Mouse (Mus musculus): ENCODE measurements at regions not wholly inside any gene's neighbourhood (a gene's known extent, or its start where the extent isn't known, plus 50 kb on each side); places are given as distances from the start of the nearest gene placed in this dataset.

- 84% methylated on average over 2 of the region's 2 CpGs for WGBS
- Histone ChIP-seq H3K9ac (replicated peaks; ENCODE audit: low read depth, low read length) (no peak overlapping the region), H3K36me3 (ENCODE audit: control insufficient read depth, insufficient read depth) (no peaks in the 10 kb centered on the region), H3K27ac (ENCODE audit: low read length) (no peak overlapping the region), H3K27me3 (replicated peaks; ENCODE audit: control insufficient read depth, insufficient read depth, low read length) (no peaks in the 10 kb centered on the region), H3K9me3 (ENCODE audit: control insufficient read depth, low read length) (no peaks in the 10 kb centered on the region), H3K4me2 (ENCODE audit: low read length) (no peak overlapping the region), H3K4me3 (replicated peaks; ENCODE audit: low read length) (no peak overlapping the region), H3K4me1 (replicated peaks; ENCODE audit: control insufficient read depth, insufficient read depth, low read length) (peaks cover 5% of the 10 kb centered on the region; the same call in 1 of the 2 replicates)
- no peak for ATAC-seq
These were observed 168.8 kb downstream of the Klf6 start for GRCm38 (mm10) chr13:6030128-6030527.

- 19% methylated on average over 7 of the region's 7 CpGs for WGBS
- Histone ChIP-seq H3K27me3 (replicated peaks; ENCODE audit: control insufficient read depth, insufficient read depth, low read length) (no peaks in the 10 kb centered on the region), H3K27ac (ENCODE audit: low read length) (no peak overlapping the region), H3K36me3 (ENCODE audit: control insufficient read depth, insufficient read depth) (no peaks in the 10 kb centered on the region), H3K4me3 (replicated peaks; ENCODE audit: low read length) (no peak overlapping the region), H3K9me3 (ENCODE audit: control insufficient read depth, low read length) (no peaks in the 10 kb centered on the region), H3K4me2 (ENCODE audit: low read length) (no peak overlapping the region), H3K9ac (replicated peaks; ENCODE audit: low read depth, low read length) (no peak overlapping the region), H3K4me1 (replicated peaks; ENCODE audit: control insufficient read depth, insufficient read depth, low read length) (no peaks in the 10 kb centered on the region)
- ATAC-seq = 0 out of 2 replicates have a peak, but pooled peaks have one; percentile 23
These were observed 178.8 kb downstream of the Klf6 start for GRCm38 (mm10) chr13:6040132-6040531.

GRCm38 (mm10) chr13:6040663-6041062 lies 179.4 kb downstream of the Klf6 start:
- no peaks in the 10 kb centered on the region for H3K36me3 ChIP-seq (ENCODE audit: control insufficient read depth, insufficient read depth)

GRCm38 (mm10) chr13:6042495-6042894 lies 181.2 kb downstream of the Klf6 start:
- Histone ChIP-seq H3K9me3 (ENCODE audit: control insufficient read depth, low read length) (no peaks in the 10 kb centered on the region), H3K4me1 (replicated peaks; ENCODE audit: control insufficient read depth, insufficient read depth, low read length) (no peaks in the 10 kb centered on the region), H3K4me2 (ENCODE audit: low read length) (no peak overlapping the region), H3K9ac (replicated peaks; ENCODE audit: low read depth, low read length) (no peak overlapping the region), H3K36me3 (ENCODE audit: control insufficient read depth, insufficient read depth) (no peaks in the 10 kb centered on the region), H3K4me3 (replicated peaks; ENCODE audit: low read length) (no peak overlapping the region), H3K27me3 (replicated peaks; ENCODE audit: control insufficient read depth, insufficient read depth, low read length) (no peaks in the 10 kb centered on the region), H3K27ac (ENCODE audit: low read length) (no peak overlapping the region)
- no peak for ATAC-seq
- WGBS = 81% methylated on average over 6 of the region's 6 CpGs

More at GRCm38 (mm10) chr13:6040663-6041062, 179.4 kb downstream of the Klf6 start:
- no peak overlapping the region for H3K4me3 ChIP-seq (replicated peaks; ENCODE audit: low read length)
- H3K9me3 ChIP-seq (ENCODE audit: control insufficient read depth, low read length) = no peaks in the 10 kb centered on the region
- H3K4me2 ChIP-seq (ENCODE audit: low read length) = no peak overlapping the region
- H3K27me3 ChIP-seq (replicated peaks; ENCODE audit: control insufficient read depth, insufficient read depth, low read length) = no peaks in the 10 kb centered on the region
- no peak overlapping the region for H3K27ac ChIP-seq (ENCODE audit: low read length)
- H3K9ac ChIP-seq (replicated peaks; ENCODE audit: low read depth, low read length) = no peak overlapping the region
- 32% methylated on average over 2 of the region's 2 CpGs for WGBS
- peak; percentile 57; the same call in 1 of the 2 replicates for ATAC-seq
- H3K4me1 ChIP-seq (replicated peaks; ENCODE audit: control insufficient read depth, insufficient read depth, low read length) = no peaks in the 10 kb centered on the region

- 11% methylated on average over 6 of the region's 6 CpGs for WGBS
- peaks cover 9% of the 10 kb centered on the region for H3K4me1 ChIP-seq (replicated peaks; ENCODE audit: control insufficient read depth, insufficient read depth, low read length)
- H3K36me3 ChIP-seq (ENCODE audit: control insufficient read depth, insufficient read depth) = no peaks in the 10 kb centered on the region
- peak; percentile 89 for ATAC-seq
- no peak overlapping the region for H3K4me3 ChIP-seq (replicated peaks; ENCODE audit: low read length)
- H3K9me3 ChIP-seq (ENCODE audit: control insufficient read depth, low read length) = no peaks in the 10 kb centered on the region
- no peak overlapping the region for H3K9ac ChIP-seq (replicated peaks; ENCODE audit: low read depth, low read length)
- no peak overlapping the region for H3K4me2 ChIP-seq (ENCODE audit: low read length)
- no peak overlapping the region for H3K27ac ChIP-seq (ENCODE audit: low read length)
- no peaks in the 10 kb centered on the region for H3K27me3 ChIP-seq (replicated peaks; ENCODE audit: control insufficient read depth, insufficient read depth, low read length)
These were observed 198.4 kb downstream of the Klf6 start for GRCm38 (mm10) chr13:6059515-6060228.

GRCm38 (mm10) chr13:6060229-6060845 lies 199.1 kb downstream of the Klf6 start:
- H3K9me3 ChIP-seq (ENCODE audit: control insufficient read depth, low read length) = no peaks in the 10 kb centered on the region
- H3K9ac ChIP-seq (replicated peaks; ENCODE audit: low read depth, low read length) = no peak overlapping the region
- no peak overlapping the region for H3K4me3 ChIP-seq (replicated peaks; ENCODE audit: low read length)
- peaks cover 9% of the 10 kb centered on the region for H3K4me1 ChIP-seq (replicated peaks; ENCODE audit: control insufficient read depth, insufficient read depth, low read length)
- no peaks in the 10 kb centered on the region for H3K36me3 ChIP-seq (ENCODE audit: control insufficient read depth, insufficient read depth)
- WGBS = 35% methylated on average over 8 of the region's 8 CpGs
- H3K27me3 ChIP-seq (replicated peaks; ENCODE audit: control insufficient read depth, insufficient read depth, low read length) = no peaks in the 10 kb centered on the region
- H3K27ac ChIP-seq (ENCODE audit: low read length) = no peak overlapping the region
- H3K4me2 ChIP-seq (ENCODE audit: low read length) = no peak overlapping the region
- ATAC-seq = peak; percentile 22; the same call in 1 of the 2 replicates

GRCm38 (mm10) chr13:6062305-6062704 lies 201.0 kb downstream of the Klf6 start:
- no peaks in the 10 kb centered on the region for H3K36me3 ChIP-seq (ENCODE audit: control insufficient read depth, insufficient read depth)
- no peaks in the 10 kb centered on the region for H3K27me3 ChIP-seq (replicated peaks; ENCODE audit: control insufficient read depth, insufficient read depth, low read length)
- 89% methylated on average over 4 of the region's 4 CpGs for WGBS
- H3K27ac ChIP-seq (ENCODE audit: low read length) = no peak overlapping the region
- H3K4me2 ChIP-seq (ENCODE audit: low read length) = no peak overlapping the region
- ATAC-seq = no peak
- no peak overlapping the region for H3K9ac ChIP-seq (replicated peaks; ENCODE audit: low read depth, low read length)
- peaks cover 9% of the 10 kb centered on the region for H3K4me1 ChIP-seq (replicated peaks; ENCODE audit: control insufficient read depth, insufficient read depth, low read length)
- no peak overlapping the region for H3K4me3 ChIP-seq (replicated peaks; ENCODE audit: low read length)
- H3K9me3 ChIP-seq (ENCODE audit: control insufficient read depth, low read length) = no peaks in the 10 kb centered on the region

GRCm38 (mm10) chr13:6062729-6063386 lies 201.6 kb downstream of the Klf6 start:
- WGBS = 64% methylated on average over 3 of the region's 3 CpGs
- Histone ChIP-seq H3K4me3 (replicated peaks; ENCODE audit: low read length) (no peak overlapping the region), H3K9me3 (ENCODE audit: control insufficient read depth, low read length) (no peaks in the 10 kb centered on the region), H3K36me3 (ENCODE audit: control insufficient read depth, insufficient read depth) (no peaks in the 10 kb centered on the region), H3K27me3 (replicated peaks; ENCODE audit: control insufficient read depth, insufficient read depth, low read length) (no peaks in the 10 kb centered on the region), H3K4me1 (replicated peaks; ENCODE audit: control insufficient read depth, insufficient read depth, low read length) (peaks cover 9% of the 10 kb centered on the region), H3K4me2 (ENCODE audit: low read length) (no peak overlapping the region), H3K27ac (ENCODE audit: low read length) (no peak overlapping the region), H3K9ac (replicated peaks; ENCODE audit: low read depth, low read length) (no peak overlapping the region)
- no peak for ATAC-seq

GRCm38 (mm10) chr13:6076978-6077825 lies 215.9 kb downstream of the Klf6 start:
- Histone ChIP-seq H3K27ac (ENCODE audit: low read length) (no peak overlapping the region), H3K27me3 (replicated peaks; ENCODE audit: control insufficient read depth, insufficient read depth, low read length) (no peaks in the 10 kb centered on the region), H3K36me3 (ENCODE audit: control insufficient read depth, insufficient read depth) (no peaks in the 10 kb centered on the region), H3K4me2 (ENCODE audit: low read length) (no peak overlapping the region), H3K9ac (replicated peaks; ENCODE audit: low read depth, low read length) (no peak overlapping the region), H3K9me3 (ENCODE audit: control insufficient read depth, low read length) (no peaks in the 10 kb centered on the region), H3K4me1 (replicated peaks; ENCODE audit: control insufficient read depth, insufficient read depth, low read length) (no peaks in the 10 kb centered on the region), H3K4me3 (replicated peaks; ENCODE audit: low read length) (no peak overlapping the region)
- ATAC-seq = no peak
- WGBS = 67% methylated on average over 4 of the region's 4 CpGs

Data from forebrain, embryonic 16.5 days (tissue).